Mouse (Mus musculus): ENCODE measurements at regions not wholly inside any gene's neighbourhood (a gene's known extent, or its start where the extent isn't known, plus 50 kb on each side); places are given as distances from the start of the nearest gene placed in this dataset.

DNA sequence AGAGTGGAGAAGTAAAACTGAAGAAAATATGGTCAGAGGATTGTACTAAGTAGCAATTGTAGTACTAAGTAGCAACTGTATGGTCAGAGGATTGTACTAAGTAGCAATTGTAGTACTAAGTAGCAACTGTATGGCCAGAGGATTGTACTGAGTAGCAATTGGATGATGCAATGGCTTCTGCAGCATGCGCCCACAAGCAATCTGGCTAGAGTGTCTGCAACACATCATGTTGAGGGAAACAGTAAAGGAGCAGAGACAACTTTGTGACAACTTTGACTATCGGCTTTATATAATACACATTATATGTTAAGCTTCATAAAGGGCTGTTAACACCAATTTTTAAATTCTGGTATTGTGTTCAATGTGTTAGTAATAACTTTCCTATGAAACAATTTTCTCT lies 188.4 kb upstream of the Gadl1 start:
- no peak overlapping the region for H3K9ac ChIP-seq
- H3K9me3 ChIP-seq: peaks cover 6% of the 10 kb centered on the region
- WGBS: 92% methylated on average over 2 of the region's 2 CpGs
- no peak overlapping the region for H3K4me3 ChIP-seq
- H3K36me3 ChIP-seq: no peaks in the 10 kb centered on the region
- no peak for ATAC-seq (ENCODE audit: low FRiP score, low read depth)
- no peak overlapping the region for H3K4me2 ChIP-seq (replicated peaks)
- H3K4me1 ChIP-seq: no peaks in the 10 kb centered on the region
- no peak overlapping the region for H3K27ac ChIP-seq
- H3K27me3 ChIP-seq: no peaks in the 10 kb centered on the region

DNA sequence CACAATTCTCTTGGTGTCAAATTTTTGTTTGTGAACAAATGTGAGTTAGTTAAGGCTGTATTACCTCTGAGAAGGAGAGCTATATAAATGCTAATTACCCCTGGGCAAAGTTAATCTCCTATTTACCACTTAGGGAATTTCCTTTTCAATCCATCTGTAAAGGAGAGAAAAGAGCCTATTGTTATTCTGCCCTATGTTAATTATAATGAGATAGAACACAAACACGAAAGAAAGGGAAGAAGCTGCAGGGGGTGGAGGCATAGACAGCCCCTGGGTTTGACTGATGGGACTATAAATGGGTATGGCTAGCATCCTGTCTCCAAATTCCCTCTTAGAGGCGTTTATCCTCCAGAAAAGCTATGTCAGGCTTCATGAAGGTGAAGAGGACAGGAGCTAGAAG lies 185.2 kb upstream of the Gadl1 start:
- WGBS: 34% methylated on average over 2 of the region's 2 CpGs
- no peaks in the 10 kb centered on the region for H3K27me3 ChIP-seq
- ATAC-seq (ENCODE audit: low FRiP score, low read depth): no peak
- no peak overlapping the region for H3K27ac ChIP-seq
- no peak overlapping the region for H3K9ac ChIP-seq
- peaks cover 9% of the 10 kb centered on the region for H3K4me1 ChIP-seq
- H3K4me2 ChIP-seq (replicated peaks): no peak overlapping the region
- H3K4me3 ChIP-seq: no peak overlapping the region
- peaks cover 6% of the 10 kb centered on the region for H3K9me3 ChIP-seq
- no peaks in the 10 kb centered on the region for H3K36me3 ChIP-seq

DNA sequence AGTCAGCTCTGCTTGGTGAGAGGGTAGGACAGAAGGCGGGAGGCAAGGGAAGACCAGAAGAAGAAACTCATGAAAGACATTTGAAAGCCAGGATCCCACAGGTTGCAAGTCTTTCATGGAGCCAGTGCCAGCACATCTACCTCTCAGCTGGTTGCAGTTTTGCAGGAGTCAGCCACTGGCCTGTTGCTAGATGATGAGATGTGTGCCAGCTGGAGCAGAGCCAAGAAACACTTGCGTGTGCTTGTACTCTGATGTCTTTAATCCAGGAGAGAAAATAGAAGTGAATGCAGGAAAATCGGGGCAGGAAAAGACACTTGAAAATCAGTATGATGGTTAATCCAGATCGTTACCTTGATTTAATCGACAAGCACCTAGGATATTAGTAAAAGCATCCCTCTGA lies 181.9 kb upstream of the Gadl1 start:
- H3K9me3 ChIP-seq: peaks cover 6% of the 10 kb centered on the region; the same call in 1 of the 2 replicates
- WGBS: 62% methylated on average over 5 of the region's 5 CpGs
- H3K4me2 ChIP-seq (replicated peaks): no peak overlapping the region
- H3K4me3 ChIP-seq: no peak overlapping the region
- H3K4me1 ChIP-seq: peaks cover 18% of the 10 kb centered on the region
- no peaks in the 10 kb centered on the region for H3K27me3 ChIP-seq
- no peak for ATAC-seq (ENCODE audit: low FRiP score, low read depth)
- H3K9ac ChIP-seq: no peak overlapping the region
- H3K36me3 ChIP-seq: no peaks in the 10 kb centered on the region
- no peak overlapping the region for H3K27ac ChIP-seq

DNA sequence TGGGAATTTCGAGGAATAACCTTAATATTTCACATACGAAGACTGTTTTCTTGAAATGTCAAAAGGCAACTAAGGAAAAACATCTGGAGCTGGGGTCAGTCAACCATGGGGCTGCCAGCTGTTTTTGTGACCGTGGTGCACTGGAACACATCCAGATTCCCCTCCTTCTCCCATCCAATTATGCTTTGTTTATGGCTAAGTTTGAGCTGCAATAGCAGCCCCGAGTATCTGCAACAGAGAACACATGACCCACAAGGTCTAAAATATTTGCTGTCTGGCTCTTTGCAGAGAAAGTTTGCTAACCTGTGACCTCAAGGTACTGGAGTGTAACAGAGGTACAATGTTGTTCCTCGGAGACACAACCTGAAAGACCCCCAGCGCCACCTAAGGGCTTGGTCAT lies 177.7 kb upstream of the Gadl1 start:
- H3K4me2 ChIP-seq (replicated peaks): no peak overlapping the region
- no peak overlapping the region for H3K27ac ChIP-seq
- H3K9me3 ChIP-seq: no peaks in the 10 kb centered on the region
- 30% methylated on average over 6 of the region's 6 CpGs for WGBS
- H3K4me1 ChIP-seq: peaks cover 18% of the 10 kb centered on the region
- no peaks in the 10 kb centered on the region for H3K36me3 ChIP-seq
- no peaks in the 10 kb centered on the region for H3K27me3 ChIP-seq
- no peak overlapping the region for H3K9ac ChIP-seq
- no peak; the same call in 1 of the 2 replicates for ATAC-seq (ENCODE audit: low FRiP score, low read depth)
- H3K4me3 ChIP-seq: no peak overlapping the region

DNA sequence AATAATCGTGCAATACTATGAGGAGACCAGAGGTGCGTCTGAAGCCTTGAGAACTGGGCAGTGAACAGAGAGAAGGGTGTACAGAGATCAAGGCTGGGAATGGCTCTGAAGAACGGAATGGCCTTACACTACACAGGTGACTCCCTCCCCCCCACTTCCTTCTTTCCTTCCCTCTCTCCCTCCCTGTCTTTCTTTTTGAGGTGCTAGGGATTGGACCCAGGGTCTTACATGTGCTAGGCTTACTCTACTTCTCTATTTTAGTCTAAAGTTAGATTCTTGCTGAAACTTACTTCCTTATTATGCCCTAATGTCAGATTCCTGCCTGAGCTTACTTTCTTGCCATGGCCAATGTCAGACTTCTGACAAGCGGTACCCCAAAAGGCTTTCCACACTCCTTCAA lies 176.2 kb upstream of the Gadl1 start:
- Histone ChIP-seq H3K4me1 (peaks cover 9% of the 10 kb centered on the region; the same call in 1 of the 2 replicates), H3K27me3 (no peaks in the 10 kb centered on the region), H3K4me2 (replicated peaks) (no peak overlapping the region), H3K9me3 (no peaks in the 10 kb centered on the region), H3K36me3 (no peaks in the 10 kb centered on the region), H3K27ac (no peak overlapping the region), H3K4me3 (no peak overlapping the region), H3K9ac (no peak overlapping the region)
- no peak for ATAC-seq (ENCODE audit: low FRiP score, low read depth)
- WGBS: 92% methylated on average over 4 of the region's 4 CpGs

DNA sequence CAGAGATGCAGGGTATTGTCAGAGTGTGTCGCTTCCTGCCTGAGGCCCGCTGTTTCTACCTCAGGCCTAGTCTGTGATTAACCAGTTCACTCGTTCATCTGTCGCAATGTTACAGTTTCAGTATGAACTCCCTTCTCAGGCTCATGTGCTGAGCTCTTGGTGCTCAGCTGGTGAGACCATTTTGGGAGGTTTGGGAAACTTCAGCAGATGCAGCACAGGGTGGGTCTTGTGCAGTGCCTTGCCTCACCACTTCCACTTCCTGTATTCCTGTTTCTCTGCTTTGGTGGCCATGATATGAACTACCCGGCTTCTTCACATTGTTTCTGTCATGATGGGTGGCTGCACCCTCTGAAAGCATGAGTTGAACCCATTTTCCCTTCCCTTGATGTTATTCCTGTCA lies 169.3 kb upstream of the Gadl1 start:
- no peaks in the 10 kb centered on the region for H3K36me3 ChIP-seq
- no peak overlapping the region for H3K9ac ChIP-seq
- ATAC-seq (ENCODE audit: low FRiP score, low read depth): no peak
- no peaks in the 10 kb centered on the region for H3K4me1 ChIP-seq
- WGBS: 86% methylated on average over 5 of the region's 5 CpGs
- no peak overlapping the region for H3K4me2 ChIP-seq (replicated peaks)
- H3K27me3 ChIP-seq: no peaks in the 10 kb centered on the region
- no peak overlapping the region for H3K4me3 ChIP-seq
- H3K27ac ChIP-seq: no peak overlapping the region
- no peaks in the 10 kb centered on the region for H3K9me3 ChIP-seq

DNA sequence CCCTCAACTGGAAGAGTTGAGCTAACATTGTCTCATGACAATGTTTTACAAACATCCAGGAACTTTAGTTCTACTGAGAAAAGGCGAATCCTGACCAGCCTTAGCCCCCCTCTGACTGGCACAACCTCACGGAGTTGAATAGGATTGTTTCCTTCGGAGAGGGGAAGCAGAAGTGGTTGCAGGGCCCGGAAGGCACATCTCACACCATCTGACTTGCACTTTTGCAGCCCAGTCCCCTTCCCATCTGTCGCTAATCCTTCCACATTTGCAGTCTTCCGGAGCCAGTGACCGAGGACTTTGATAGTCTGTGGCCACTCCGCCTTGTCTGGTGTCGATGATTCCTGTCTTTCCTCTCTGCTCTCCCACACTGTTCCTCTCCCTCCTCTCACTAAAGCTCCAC lies 162.8 kb upstream of the Gadl1 start:
- Histone ChIP-seq H3K36me3 (no peaks in the 10 kb centered on the region), H3K27me3 (no peaks in the 10 kb centered on the region), H3K9ac (no peak overlapping the region), H3K4me3 (no peak overlapping the region), H3K27ac (no peak overlapping the region), H3K9me3 (no peaks in the 10 kb centered on the region), H3K4me1 (no peaks in the 10 kb centered on the region), H3K4me2 (replicated peaks) (no peak overlapping the region)
- no peak for ATAC-seq (ENCODE audit: low FRiP score, low read depth)
- 81% methylated on average over 9 of the region's 9 CpGs for WGBS

DNA sequence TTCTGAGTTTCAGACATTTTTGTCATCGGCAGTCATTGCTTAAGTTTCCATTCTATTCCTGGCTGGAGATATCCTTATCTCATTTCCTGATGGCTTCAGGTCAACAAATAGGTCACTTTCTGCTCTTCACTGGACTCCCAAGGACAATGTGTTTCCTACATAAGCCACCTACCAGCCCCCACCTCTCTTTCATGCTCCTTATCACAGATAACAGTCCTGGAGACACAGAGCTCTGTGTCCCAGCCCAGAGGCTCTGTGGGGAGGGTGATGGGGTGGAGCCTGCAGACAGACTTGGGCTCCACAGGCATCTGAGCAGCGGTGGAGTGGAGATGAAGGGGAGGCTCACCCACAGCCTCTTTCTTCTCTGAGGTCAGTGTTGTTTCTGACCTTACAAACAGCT lies 148.8 kb upstream of the Gadl1 start:
- no peak overlapping the region for H3K27ac ChIP-seq
- H3K27me3 ChIP-seq: no peaks in the 10 kb centered on the region
- H3K9ac ChIP-seq: no peak overlapping the region
- no peaks in the 10 kb centered on the region for H3K36me3 ChIP-seq
- ATAC-seq (ENCODE audit: low FRiP score, low read depth): no peak
- 0 out of 2 replicates have a peak, but pooled peaks cover 3% of the 10 kb centered on the region for H3K4me1 ChIP-seq
- H3K4me3 ChIP-seq: no peak overlapping the region
- 51% methylated on average over 2 of the region's 2 CpGs for whole genome bisulfite sequencing
- H3K4me2 ChIP-seq (replicated peaks): no peak overlapping the region
- H3K9me3 ChIP-seq: no peaks in the 10 kb centered on the region

DNA sequence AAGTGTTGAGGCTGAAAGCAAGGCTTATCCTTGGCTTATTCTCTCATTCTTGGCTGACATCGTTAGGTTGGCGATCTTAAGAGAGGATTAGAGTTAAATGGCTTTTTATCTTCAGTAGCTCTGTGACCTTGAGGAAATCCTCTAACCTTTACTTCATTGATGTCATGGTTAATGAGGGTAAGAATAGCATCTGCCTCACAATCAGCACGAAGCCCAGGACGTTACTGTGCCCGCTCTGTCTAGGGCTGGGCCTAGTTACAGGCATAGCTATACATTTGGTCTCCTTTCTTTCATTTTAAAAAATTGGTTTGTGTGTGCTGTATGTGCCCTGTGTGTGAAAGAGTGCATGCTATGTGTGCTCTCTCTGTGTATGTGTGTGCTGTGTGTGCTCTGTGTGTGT lies 145.1 kb upstream of the Gadl1 start:
- no peak overlapping the region for H3K9ac ChIP-seq
- 65% methylated on average over 5 of the region's 5 CpGs for WGBS
- H3K4me2 ChIP-seq (replicated peaks): no peak overlapping the region
- no peak overlapping the region for H3K27ac ChIP-seq
- H3K4me3 ChIP-seq: no peak overlapping the region
- no peak for ATAC-seq (ENCODE audit: low FRiP score, low read depth)
- 0 out of 2 replicates have a peak, but pooled peaks cover 3% of the 10 kb centered on the region for H3K4me1 ChIP-seq
- H3K27me3 ChIP-seq: no peaks in the 10 kb centered on the region
- H3K36me3 ChIP-seq: no peaks in the 10 kb centered on the region
- no peaks in the 10 kb centered on the region for H3K9me3 ChIP-seq

DNA sequence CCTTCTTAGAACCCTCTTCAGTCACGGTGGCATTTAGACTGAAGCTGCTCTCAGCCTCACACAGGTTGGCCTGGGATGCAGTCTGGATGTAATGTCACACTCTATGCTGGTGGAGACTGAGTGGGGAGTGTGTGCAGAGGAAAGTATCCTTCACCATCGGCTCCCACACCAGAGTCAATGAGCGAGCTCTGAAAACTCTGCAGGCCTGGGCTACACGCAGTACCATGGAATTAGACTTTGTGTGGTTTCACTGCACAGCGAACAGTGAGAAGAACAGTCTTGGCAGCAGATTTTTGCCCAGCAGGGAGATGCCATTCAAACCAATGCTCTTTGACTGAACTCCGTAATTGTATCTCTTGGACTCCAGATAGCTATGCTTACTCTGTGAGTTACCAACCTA lies 142.8 kb upstream of the Gadl1 start:
- Histone ChIP-seq H3K4me2 (replicated peaks) (no peak overlapping the region), H3K27ac (no peak overlapping the region), H3K9me3 (no peaks in the 10 kb centered on the region), H3K4me1 (no peaks in the 10 kb centered on the region), H3K27me3 (no peaks in the 10 kb centered on the region), H3K4me3 (no peak overlapping the region), H3K36me3 (no peaks in the 10 kb centered on the region), H3K9ac (no peak overlapping the region)
- no peak for ATAC-seq (ENCODE audit: low FRiP score, low read depth)
- 87% methylated on average over 6 of the region's 6 CpGs for WGBS

DNA sequence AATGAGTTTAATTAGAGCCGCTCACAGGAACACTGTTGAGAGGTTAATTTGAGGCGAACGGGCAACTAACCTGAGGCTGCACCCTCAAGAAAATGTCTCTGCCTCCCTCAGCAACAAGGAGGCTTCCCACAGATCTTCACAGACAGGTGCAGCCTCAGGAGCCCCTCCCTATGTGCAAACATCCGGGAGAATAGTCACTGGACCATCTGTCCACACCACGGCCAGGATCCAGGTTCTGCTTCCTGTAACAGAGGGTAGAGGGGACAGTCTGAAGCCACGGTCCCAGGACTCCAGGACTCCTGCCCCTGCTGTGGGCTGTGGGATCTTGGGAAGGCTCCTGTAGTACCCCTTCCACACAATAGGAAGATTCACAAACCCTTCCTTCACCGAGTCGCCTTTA lies 134.1 kb upstream of the Gadl1 start:
- 67% methylated on average over 8 of the region's 8 CpGs for WGBS
- Histone ChIP-seq H3K36me3 (no peaks in the 10 kb centered on the region), H3K4me1 (0 out of 2 replicates have a peak, but pooled peaks cover 4% of the 10 kb centered on the region), H3K4me2 (replicated peaks) (no peak overlapping the region), H3K9ac (no peak overlapping the region), H3K27ac (no peak overlapping the region), H3K4me3 (no peak overlapping the region), H3K27me3 (0 out of 2 replicates have a peak, but pooled peaks cover 4% of the 10 kb centered on the region), H3K9me3 (no peaks in the 10 kb centered on the region)
- no peak for ATAC-seq (ENCODE audit: low FRiP score, low read depth)

DNA sequence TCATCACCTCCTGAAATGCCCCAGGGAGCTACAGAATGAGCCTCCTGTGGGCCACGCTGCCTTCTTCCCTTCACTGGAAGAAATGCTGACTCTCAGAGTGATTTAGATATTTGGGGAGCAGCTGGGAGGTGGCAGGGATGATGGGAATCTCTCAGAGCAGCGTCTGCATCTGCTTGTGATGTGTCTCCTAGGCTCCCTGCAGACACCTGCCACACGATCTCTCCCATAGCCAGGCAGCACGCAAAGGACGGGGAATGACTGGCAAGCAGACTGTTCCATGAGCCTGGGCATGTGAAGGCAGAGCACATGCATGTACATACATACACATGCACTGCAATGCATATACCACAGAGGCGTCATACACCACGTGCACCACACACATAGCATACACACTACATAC lies 133.4 kb upstream of the Gadl1 start:
- no peak for ATAC-seq (ENCODE audit: low FRiP score, low read depth)
- H3K36me3 ChIP-seq: no peaks in the 10 kb centered on the region
- H3K27me3 ChIP-seq: 0 out of 2 replicates have a peak, but pooled peaks cover 4% of the 10 kb centered on the region
- WGBS: 81% methylated on average over 7 of the region's 7 CpGs
- no peak overlapping the region for H3K9ac ChIP-seq
- no peak overlapping the region for H3K4me3 ChIP-seq
- 0 out of 2 replicates have a peak, but pooled peaks cover 4% of the 10 kb centered on the region for H3K4me1 ChIP-seq
- no peaks in the 10 kb centered on the region for H3K9me3 ChIP-seq
- H3K4me2 ChIP-seq (replicated peaks): no peak overlapping the region
- H3K27ac ChIP-seq: no peak overlapping the region

DNA sequence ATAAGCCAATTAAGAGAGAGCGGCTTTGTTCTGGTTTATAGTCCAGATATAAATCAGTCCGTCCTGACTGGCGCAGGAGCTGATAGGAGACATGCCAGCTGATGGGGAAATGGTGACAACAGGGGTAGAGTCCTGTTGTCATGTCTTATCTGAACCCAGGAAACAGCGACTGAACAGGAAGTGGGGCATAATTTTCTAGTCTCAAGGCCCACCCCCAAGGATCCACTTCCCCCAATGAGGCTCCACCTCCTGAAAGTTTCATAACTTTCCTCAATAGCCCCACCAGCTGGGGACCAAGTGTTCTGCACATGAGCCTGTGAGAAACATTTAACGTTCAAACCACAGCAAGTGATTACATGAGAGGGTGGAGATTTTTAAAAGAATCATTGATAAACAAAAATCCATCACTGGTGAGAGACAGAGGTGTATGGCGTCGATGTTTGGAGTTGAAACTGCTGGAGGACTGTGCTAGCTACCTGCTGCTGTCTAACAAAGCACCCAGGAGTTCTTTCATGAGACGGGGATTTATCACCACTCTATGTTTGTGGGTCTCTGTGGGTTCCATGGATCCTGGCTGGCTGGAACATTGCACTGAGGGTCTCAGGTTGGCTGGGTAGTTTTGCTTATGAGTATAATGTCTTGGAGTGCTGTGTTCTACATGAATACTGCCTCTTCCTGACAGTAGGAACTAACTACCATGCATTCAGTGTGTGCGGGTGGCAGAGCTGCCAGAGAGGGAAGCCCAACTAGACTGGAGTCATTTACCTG lies 132.0 kb upstream of the Gadl1 start:
- Histone ChIP-seq H3K27ac (no peak overlapping the region), H3K4me2 (replicated peaks) (no peak overlapping the region), H3K36me3 (no peaks in the 10 kb centered on the region), H3K4me1 (0 out of 2 replicates have a peak, but pooled peaks cover 4% of the 10 kb centered on the region), H3K4me3 (no peak overlapping the region), H3K9me3 (peaks cover 6% of the 10 kb centered on the region), H3K27me3 (0 out of 2 replicates have a peak, but pooled peaks cover 4% of the 10 kb centered on the region), H3K9ac (no peak overlapping the region)
- WGBS: 69% methylated on average over 9 of the region's 9 CpGs
- no peak for ATAC-seq (ENCODE audit: low FRiP score, low read depth)

Data from limb, embryonic 13.5 days (tissue).